Mouse (Mus musculus): ENCODE results near the gene Mcpt2.
"Not testable (repeated sequence)": the region's sequence is repeated elsewhere in the genome, so short reads cannot be mapped to it uniquely, and the experiment has no call there.

Mcpt2 gene
- long read RNA-seq, experiment 1, partial matches to known transcripts = 0 of 1 reads
- long read RNA-seq, experiment 1, other reads (novel, unspliced or antisense) = 0 of 1 reads
- long read RNA-seq, experiment 2 = 0 reads

- intact Hi-C loops (cut with DNase I) = not testable (repeated sequence)
Observed at GRCm38 (mm10) chr14:56041792-56042191, at the start of gene Mcpt2. Mcpt2 (plus strand) TSS chr14:56042041.

- intact Hi-C loops (cut with DNase I) = no loop called here
Observed at GRCm38 (mm10) chr14:56013147-56013546, 28.7 kb upstream of the Mcpt2 start.

GRCm38 (mm10) chr14:56013924-56014323, 27.9 kb upstream of the Mcpt2 start:
- intact Hi-C loops (cut with DNase I) = no loop called here

- intact Hi-C loops (cut with DNase I) = loop anchor here (2.0 kb wide), 1 partner anchor 43 kb away; no protein-coding TSS in a partner anchor
Observed at GRCm38 (mm10) chr14:56017671-56018070, 24.2 kb upstream of the Mcpt2 start, which contains the start of gene Mcpt1. Mcpt1 (plus strand) TSS chr14:56017971.

GRCm38 (mm10) chr14:56019446-56019845, 22.4 kb upstream of the Mcpt2 start:
- intact Hi-C loops (cut with DNase I) = loop anchor here (2.0 kb wide), 1 partner anchor 41 kb away; no protein-coding TSS in a partner anchor

GRCm38 (mm10) chr14:56021305-56021704, 20.5 kb upstream of the Mcpt2 start:
- intact Hi-C loops (cut with DNase I) = not testable (repeated sequence)

GRCm38 (mm10) chr14:56030395-56030794, 11.4 kb upstream of the Mcpt2 start, which contains the start of gene Mcpt9:
Mcpt9 (minus strand) TSS chr14:56030495.
- intact Hi-C loops (cut with DNase I) = not testable (repeated sequence)

- intact Hi-C loops (cut with DNase I) = no loop called here
Observed at GRCm38 (mm10) chr14:56034433-56034832, 7.4 kb upstream of the Mcpt2 start.

GRCm38 (mm10) chr14:56055408-56055807, 13.6 kb downstream of the Mcpt2 start:
- intact Hi-C loops (cut with DNase I) = no loop called here

GRCm38 (mm10) chr14:56057722-56058121, 15.9 kb downstream of the Mcpt2 start:
- intact Hi-C loops (cut with DNase I) = no loop called here

GRCm38 (mm10) chr14:56062213-56062612, 20.4 kb downstream of the Mcpt2 start, which contains the start of gene Mcpt4:
Mcpt4 (minus strand) TSS chr14:56062313.
- intact Hi-C loops (cut with DNase I) = not testable (repeated sequence)

GRCm38 (mm10) chr14:56082016-56082415, 40.2 kb downstream of the Mcpt2 start:
- intact Hi-C loops (cut with DNase I) = no loop called here

GRCm38 (mm10) chr14:56085167-56085566, 43.3 kb downstream of the Mcpt2 start, which contains the start of gene Mcpt8:
Mcpt8 (minus strand) TSS chr14:56085273.
- intact Hi-C loops (cut with DNase I) = no loop called here

- intact Hi-C loops (cut with DNase I) = no loop called here
Observed at GRCm38 (mm10) chr14:56086711-56087110, 44.9 kb downstream of the Mcpt2 start.

GRCm38 (mm10) chr14:56093353-56093752, 51.5 kb downstream of the Mcpt2 start:
- intact Hi-C loops (cut with DNase I) = no loop called here

Small RNAs within 50 kb of the gene (microRNA-seq; reads per million reads assigned to microRNA genes)
- gene Mir6949 = 0 reads per million in 2 experiments
